Mouse (Mus musculus) left cerebral cortex, adult 8-10 months (tissue): ENCODE data around the gene 6030458C11Rik. TPM values are rescaled to one million over a fixed set of nuclear protein-coding genes. Genes with fewer than 3 reads are reported as not detected.
A peak's percentile ranks its signal among the peaks of the same experiment; 100 is the strongest.
"Not testable (repeated sequence)": the region's sequence is repeated elsewhere in the genome, so short reads cannot be mapped to it uniquely, and the experiment has no call there.

Experiments used
- DNase-seq, 2 experiments: peaks; one replicate each; pipeline ENCODE4 v3.0.0; 2022; ENCODE audit warnings: low spot score in 2 of 2
- total RNA-seq, 4 experiments: library from RNA; stranded (reverse); gene quantifications; 2 replicates each; pipeline ENCODE4 v1.2.4; 2022

The 6030458C11Rik gene
- total RNA-seq, 4 experiments from 2014 or later: 24.2 to 26.9 (median 25.4) TPM

DNA sequence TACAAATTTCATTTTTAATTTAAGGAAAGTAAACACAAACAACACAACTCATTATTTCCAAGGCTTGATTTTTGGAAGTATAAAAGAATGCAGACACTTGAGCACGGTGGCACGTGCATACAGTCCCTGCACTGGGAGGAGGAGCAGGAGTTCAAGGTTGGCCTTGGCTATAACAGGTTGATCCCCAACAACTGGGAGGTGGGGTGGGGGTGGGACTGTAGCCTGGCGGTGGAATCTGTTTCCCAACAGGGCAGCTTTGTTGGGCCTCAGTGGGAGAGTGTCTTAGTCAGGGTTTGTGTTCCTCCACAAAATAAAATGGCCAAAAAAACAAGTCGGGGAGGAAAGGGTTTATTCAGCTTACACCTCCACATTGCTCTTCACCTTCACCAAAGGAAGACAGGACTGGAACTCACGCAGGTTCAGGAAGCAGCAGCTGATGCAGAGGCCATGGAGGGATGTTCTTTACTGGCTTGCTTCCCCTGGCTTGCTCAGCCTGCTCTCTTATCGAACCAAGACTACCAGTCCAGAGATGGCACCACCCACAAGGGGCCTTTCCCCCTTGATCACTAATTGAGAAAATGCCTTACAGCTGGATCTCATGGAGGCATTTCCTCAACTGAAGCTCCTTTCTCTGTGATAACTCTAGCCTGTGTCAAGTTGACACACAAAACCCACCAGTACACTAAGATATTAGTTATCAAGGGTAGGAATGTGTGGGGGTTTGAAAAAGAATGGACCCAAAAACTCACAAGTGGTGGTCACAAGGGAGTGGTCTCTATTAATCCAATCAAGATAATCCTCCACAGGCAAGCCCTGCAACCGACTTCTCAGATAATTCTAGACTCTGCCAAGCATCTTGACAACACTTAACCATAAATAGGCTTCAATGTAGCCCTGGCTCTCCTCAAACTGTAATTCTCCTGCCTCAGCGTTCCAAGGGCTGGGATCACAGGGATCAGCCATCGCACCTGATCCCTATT, 1.7 kb downstream of the 6030458C11Rik start:
- DNase-seq: no peak

GRCm38 (mm10) chr15:12817592-12817991, 6.9 kb downstream of the 6030458C11Rik start:
- no peak for DNase-seq

DNA sequence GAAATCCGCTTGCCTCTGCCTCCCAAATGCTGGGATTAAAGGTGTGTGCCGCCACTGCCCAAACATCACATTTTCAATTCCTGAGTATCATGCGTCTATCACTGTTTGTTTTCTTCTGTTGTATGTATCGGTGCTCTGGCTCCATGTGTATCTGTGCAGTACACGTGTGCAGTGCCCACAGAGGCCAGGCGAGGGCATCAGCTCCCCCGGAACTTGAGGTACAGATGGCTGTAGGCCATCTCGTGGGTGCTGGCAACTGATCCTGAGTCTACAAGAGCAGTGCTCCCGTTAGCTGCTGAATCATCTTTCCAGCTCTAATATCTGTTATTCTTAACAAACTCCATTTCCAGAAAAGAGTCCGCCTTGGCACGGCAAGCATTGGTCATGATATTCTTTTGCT, 11.8 kb downstream of the 6030458C11Rik start:
- no peak for DNase-seq

GRCm38 (mm10) chr15:12809305-12809704, 15.1 kb downstream of the 6030458C11Rik start:
- no peak for DNase-seq

DNA sequence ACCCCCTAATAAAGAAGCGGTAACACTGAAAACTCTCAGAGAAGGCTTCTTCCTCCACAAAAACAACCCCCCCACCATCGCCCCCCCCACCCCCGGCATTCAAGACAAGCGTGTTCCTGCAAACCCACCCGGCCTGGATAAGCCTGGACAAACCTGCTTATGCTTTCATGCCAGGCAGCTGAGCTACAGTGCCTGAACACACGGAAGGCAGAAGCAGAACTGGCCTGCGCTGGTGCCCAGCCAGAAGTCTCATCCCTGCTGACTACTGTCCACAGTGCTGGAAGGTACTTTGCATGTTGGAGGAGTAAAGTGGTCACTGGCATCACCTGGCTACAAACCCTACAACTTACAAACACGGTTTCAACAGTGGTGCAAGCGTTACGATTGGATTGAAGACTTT, 17.4 kb downstream of the 6030458C11Rik start:
- DNase-seq: no peak

DNA sequence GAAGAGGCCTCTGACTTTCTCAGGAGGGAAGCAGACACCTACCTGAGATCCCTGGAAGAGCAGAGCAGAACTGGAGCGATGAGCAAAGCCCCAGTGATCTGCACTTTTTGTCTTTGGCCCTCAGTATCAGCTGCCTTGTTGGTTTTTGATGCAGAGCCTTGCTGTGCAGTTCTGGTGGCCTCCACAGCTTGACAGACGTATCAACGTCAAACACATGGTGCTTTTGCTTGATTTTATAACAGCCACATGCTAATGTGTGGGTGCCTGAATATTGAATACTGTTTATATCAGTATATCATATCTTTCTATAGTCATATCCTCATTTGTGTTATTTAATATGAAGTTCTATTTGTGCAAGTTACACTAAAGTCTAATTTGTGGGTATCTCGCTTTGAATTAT, 19.4 kb downstream of the 6030458C11Rik start:
- DNase-seq: no peak

GRCm38 (mm10) chr15:12801142-12801506, 23.3 kb downstream of the 6030458C11Rik start:
- not testable (repeated sequence) for DNase-seq

GRCm38 (mm10) chr15:12800405-12801141, 23.9 kb downstream of the 6030458C11Rik start:
- DNase-seq: no peak

- DNase-seq: no peak
Measured at GRCm38 (mm10) chr15:12798043-12798442, 26.4 kb downstream of the 6030458C11Rik start.

- DNase-seq: no peak
Measured at GRCm38 (mm10) chr15:12795909-12796470, 28.5 kb downstream of the 6030458C11Rik start.

DNA sequence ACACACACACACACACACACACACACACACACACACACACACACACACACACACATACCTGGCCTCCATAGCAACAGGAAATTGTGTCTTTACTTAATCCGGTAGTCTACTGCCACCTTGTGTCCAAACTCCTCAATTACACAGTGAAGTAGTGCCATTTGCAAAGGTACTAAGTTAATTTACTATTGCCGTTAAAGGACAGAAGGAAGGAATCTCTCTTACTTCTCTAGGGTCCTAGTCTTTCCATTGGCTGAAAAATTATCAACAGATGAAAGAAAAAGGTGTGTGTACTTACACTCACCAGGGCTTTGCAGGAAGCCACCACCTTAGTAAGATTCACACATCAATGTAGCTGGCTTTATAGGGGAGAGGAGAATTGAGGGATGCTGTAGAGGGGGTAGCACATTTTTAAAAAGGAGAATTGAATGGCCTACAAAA, 29.0 kb downstream of the 6030458C11Rik start:
- no peak for DNase-seq

- no peak for DNase-seq
Measured at GRCm38 (mm10) chr15:12794311-12794710, 30.1 kb downstream of the 6030458C11Rik start.

DNA sequence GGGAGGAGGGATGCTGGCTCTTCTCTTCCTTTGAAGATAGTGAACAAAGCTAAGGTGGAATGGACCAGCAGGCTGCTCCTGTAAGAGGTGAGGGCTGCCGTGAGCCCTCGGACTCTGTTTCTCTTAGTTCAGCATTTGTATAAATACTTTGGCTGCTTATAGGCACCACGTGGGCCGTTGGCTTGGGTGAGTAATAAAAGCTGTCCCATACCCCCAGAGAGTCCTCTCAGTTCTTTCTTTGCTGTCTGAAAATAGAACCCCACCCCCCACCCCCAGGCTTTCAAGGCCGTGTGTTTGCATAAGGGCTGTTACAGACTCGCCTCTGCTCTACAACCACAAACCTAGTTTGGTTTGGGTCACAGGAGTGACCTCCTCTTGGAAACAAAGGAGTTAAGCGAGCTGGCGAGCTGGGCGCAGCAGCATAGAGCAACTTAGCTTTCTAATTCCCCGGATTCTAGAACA, 35.0 kb downstream of the 6030458C11Rik start:
- DNase-seq: no peak

DNA sequence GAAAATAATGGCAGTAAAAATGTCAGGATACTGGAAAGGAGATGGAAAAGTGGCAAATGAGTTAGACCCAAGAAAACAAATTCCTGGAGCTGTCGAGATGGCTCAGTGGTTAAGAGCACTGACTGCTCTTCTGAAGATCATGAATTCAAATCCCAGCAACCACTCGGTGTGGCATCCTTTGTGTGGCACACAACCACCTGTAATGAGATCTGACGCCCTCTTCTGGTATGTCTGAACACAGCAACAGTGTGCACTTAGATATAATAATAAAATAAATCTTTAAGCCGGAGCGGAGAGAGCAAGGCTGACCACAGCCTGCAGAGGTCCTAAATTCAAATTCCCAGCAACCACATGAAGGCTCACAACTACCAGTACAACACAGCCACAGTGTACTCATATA, 35.9 kb downstream of the 6030458C11Rik start:
- no peak for DNase-seq

- DNase-seq: no peak
Measured at GRCm38 (mm10) chr15:12781729-12782326, 42.6 kb downstream of the 6030458C11Rik start.

GRCm38 (mm10) chr15:12781296-12781695, 43.2 kb downstream of the 6030458C11Rik start:
- DNase-seq: no peak

DNA sequence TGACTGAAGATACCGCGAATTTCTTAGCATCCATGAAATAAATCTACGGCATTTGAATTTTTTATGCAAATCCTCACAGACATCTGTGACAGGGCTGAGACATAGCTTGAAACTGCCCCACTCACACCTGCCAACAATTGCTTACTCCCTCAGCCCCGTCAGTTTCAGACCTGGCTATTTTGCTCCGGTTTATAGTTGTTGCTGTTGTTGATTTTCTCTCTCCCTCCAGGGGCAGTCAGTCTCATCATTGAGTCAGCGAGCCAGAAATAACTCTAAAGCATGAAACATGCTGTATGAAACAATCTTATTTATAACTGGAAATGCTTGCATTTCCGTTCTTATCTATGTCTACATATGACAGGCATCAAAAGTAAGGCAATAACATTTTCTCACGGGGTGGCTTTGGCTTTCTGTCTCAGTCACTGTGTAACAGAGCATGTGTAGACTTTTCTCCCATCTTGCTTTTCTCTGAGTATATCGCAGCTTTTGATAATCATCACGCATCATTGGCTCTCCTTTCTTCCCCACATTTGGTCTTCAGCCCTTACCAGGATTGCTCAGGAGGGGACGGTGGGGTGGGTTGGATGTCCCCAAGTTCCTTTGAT, 50.2 kb downstream of the 6030458C11Rik start:
- no peak for DNase-seq

GRCm38 (mm10) chr15:12770958-12771357, 53.5 kb downstream of the 6030458C11Rik start:
- DNase-seq: peak in 1 of 2 experiments; percentile 54

GRCm38 (mm10) chr15:12766848-12767247, 57.6 kb downstream of the 6030458C11Rik start:
- DNase-seq: no peak

GRCm38 (mm10) chr15:12763147-12763546, 61.3 kb downstream of the 6030458C11Rik start:
- DNase-seq: no peak
